Mouse (Mus musculus): ENCODE data around the gene Ptger1. TPM values are rescaled to one million over a fixed set of nuclear protein-coding genes. Genes with fewer than 3 reads are reported as not detected.

The Ptger1 gene
- 1.1 and 1.2 TPM in 2 replicates for polyA plus RNA-seq (2015; fragmentation: Nextera tagmentation; extraction: Ambion mirVana)

GRCm38 (mm10) chr8:83665969-83666865, at the start of gene Ptger1:
Ptger1 (plus strand) TSS chr8:83666678.
- H3K4me1 ChIP-seq (replicated peaks; ENCODE audit: control insufficient read depth, insufficient read depth, low read length), result peaks cover 17% of the 10 kb centered on the region; the same call in 1 of the 2 replicates
- H3K27ac ChIP-seq (ENCODE audit: low read depth, low read length), result no peak within 1 kb of the TSS
- TF ChIP-seq CTCF (IDR thresholded peaks at IDR 0.05; ENCODE audit: low read depth), result peak; percentile 42
- no peaks in the 10 kb centered on the region for H3K9me3 ChIP-seq (ENCODE audit: control insufficient read depth)
- H3K4me2 ChIP-seq (replicated peaks; ENCODE audit: low read depth), result peak within 1 kb of the TSS; percentile 43; the same call in 1 of the 2 replicates
- H3K27me3 ChIP-seq (replicated peaks; ENCODE audit: control insufficient read depth, insufficient read depth, low read length), result no peaks in the 10 kb centered on the region
- no peak within 1 kb of the TSS for H3K9ac ChIP-seq (ENCODE audit: low read depth, low read length)
- 20% methylated on average over 14 of the region's 14 CpGs for WGBS
- 0 out of 2 replicates have a peak within 1 kb of the TSS, but pooled peaks have one; percentile 9 for H3K4me3 ChIP-seq (ENCODE audit: low read depth, low read length)
- ATAC-seq, result peak; percentile 7
- peaks cover 32% of the 10 kb centered on the region for H3K36me3 ChIP-seq (ENCODE audit: control insufficient read depth, insufficient read depth)

- 91% methylated on average over 2 of the region's 2 CpGs for WGBS
- Histone ChIP-seq H3K4me2 (replicated peaks; ENCODE audit: low read depth) (no peak overlapping the region), H3K27me3 (replicated peaks; ENCODE audit: control insufficient read depth, insufficient read depth, low read length) (no peaks in the 10 kb centered on the region), H3K4me3 (ENCODE audit: low read depth, low read length) (no peak overlapping the region), H3K4me1 (replicated peaks; ENCODE audit: control insufficient read depth, insufficient read depth, low read length) (no peaks in the 10 kb centered on the region), H3K9ac (ENCODE audit: low read depth, low read length) (no peak overlapping the region), H3K36me3 (ENCODE audit: control insufficient read depth, insufficient read depth) (peaks cover 13% of the 10 kb centered on the region), H3K9me3 (ENCODE audit: control insufficient read depth) (no peaks in the 10 kb centered on the region), H3K27ac (ENCODE audit: low read depth, low read length) (no peak overlapping the region)
- ATAC-seq, result no peak
- no peak for TF ChIP-seq CTCF (IDR thresholded peaks at IDR 0.05; ENCODE audit: low read depth)
Measured at GRCm38 (mm10) chr8:83617111-83617510, 49.4 kb upstream of the Ptger1 start.

GRCm38 (mm10) chr8:83618566-83618965, 47.9 kb upstream of the Ptger1 start:
- H3K9me3 ChIP-seq (ENCODE audit: control insufficient read depth), result no peaks in the 10 kb centered on the region
- no peaks in the 10 kb centered on the region for H3K36me3 ChIP-seq (ENCODE audit: control insufficient read depth, insufficient read depth)
- 93% methylated on average over 2 of the region's 2 CpGs for WGBS
- ATAC-seq, result no peak
- no peak overlapping the region for H3K27ac ChIP-seq (ENCODE audit: low read depth, low read length)
- H3K4me3 ChIP-seq (ENCODE audit: low read depth, low read length), result no peak overlapping the region
- H3K4me1 ChIP-seq (replicated peaks; ENCODE audit: control insufficient read depth, insufficient read depth, low read length), result no peaks in the 10 kb centered on the region; the same call in 1 of the 2 replicates
- H3K9ac ChIP-seq (ENCODE audit: low read depth, low read length), result no peak overlapping the region
- H3K27me3 ChIP-seq (replicated peaks; ENCODE audit: control insufficient read depth, insufficient read depth, low read length), result no peaks in the 10 kb centered on the region
- TF ChIP-seq CTCF (IDR thresholded peaks at IDR 0.05; ENCODE audit: low read depth), result no peak
- H3K4me2 ChIP-seq (replicated peaks; ENCODE audit: low read depth), result no peak overlapping the region

GRCm38 (mm10) chr8:83619568-83620285, 46.8 kb upstream of the Ptger1 start:
- no peak for TF ChIP-seq CTCF (IDR thresholded peaks at IDR 0.05; ENCODE audit: low read depth)
- H3K27me3 ChIP-seq (replicated peaks; ENCODE audit: control insufficient read depth, insufficient read depth, low read length), result no peaks in the 10 kb centered on the region
- no peaks in the 10 kb centered on the region; the same call in 1 of the 2 replicates for H3K4me1 ChIP-seq (replicated peaks; ENCODE audit: control insufficient read depth, insufficient read depth, low read length)
- no peak overlapping the region for H3K27ac ChIP-seq (ENCODE audit: low read depth, low read length)
- no peaks in the 10 kb centered on the region for H3K36me3 ChIP-seq (ENCODE audit: control insufficient read depth, insufficient read depth)
- no peak for ATAC-seq
- no peaks in the 10 kb centered on the region for H3K9me3 ChIP-seq (ENCODE audit: control insufficient read depth)
- H3K9ac ChIP-seq (ENCODE audit: low read depth, low read length), result no peak overlapping the region
- 78% methylated on average over 9 of the region's 9 CpGs for WGBS
- H3K4me3 ChIP-seq (ENCODE audit: low read depth, low read length), result no peak overlapping the region
- H3K4me2 ChIP-seq (replicated peaks; ENCODE audit: low read depth), result no peak overlapping the region

GRCm38 (mm10) chr8:83621691-83622388, 44.6 kb upstream of the Ptger1 start:
- Histone ChIP-seq H3K27me3 (replicated peaks; ENCODE audit: control insufficient read depth, insufficient read depth, low read length) (no peaks in the 10 kb centered on the region), H3K9me3 (ENCODE audit: control insufficient read depth) (no peaks in the 10 kb centered on the region), H3K36me3 (ENCODE audit: control insufficient read depth, insufficient read depth) (no peaks in the 10 kb centered on the region), H3K4me1 (replicated peaks; ENCODE audit: control insufficient read depth, insufficient read depth, low read length) (no peaks in the 10 kb centered on the region; the same call in 1 of the 2 replicates), H3K27ac (ENCODE audit: low read depth, low read length) (no peak overlapping the region), H3K9ac (ENCODE audit: low read depth, low read length) (no peak overlapping the region), H3K4me2 (replicated peaks; ENCODE audit: low read depth) (peak overlapping the region; percentile 61), H3K4me3 (ENCODE audit: low read depth, low read length) (peak overlapping the region; percentile 11; the same call in 1 of the 2 replicates)
- 55% methylated on average over 15 of the region's 15 CpGs for WGBS
- ATAC-seq, result 0 out of 2 replicates have a peak, but pooled peaks have one; percentile 7
- TF ChIP-seq CTCF (IDR thresholded peaks at IDR 0.05; ENCODE audit: low read depth), result no peak
